Mouse (Mus musculus) testis, adult 2 months (tissue): ENCODE results near the gene P2ry14.

Experiments used
- CTCF ChIP-seq: fragments of 200-500 bp; IDR thresholded peaks from 2 replicates; pipeline ENCODE4 v1.5.1; 2012; ENCODE audit warnings: low read depth, mild to moderate bottlenecking, inconsistent platforms, low read length, moderate library complexity; ENCODE audit not compliant: control insufficient read depth, insufficient read depth, insufficient replicate concordance
- POLR2A ChIP-seq: fragments of 200-500 bp; IDR thresholded peaks from 2 replicates; pipeline ENCODE4 v1.6.1; 2012; ENCODE audit warnings: low read depth, mild to moderate bottlenecking, inconsistent platforms, low read length, moderate library complexity; ENCODE audit not compliant: control insufficient read depth

DNA sequence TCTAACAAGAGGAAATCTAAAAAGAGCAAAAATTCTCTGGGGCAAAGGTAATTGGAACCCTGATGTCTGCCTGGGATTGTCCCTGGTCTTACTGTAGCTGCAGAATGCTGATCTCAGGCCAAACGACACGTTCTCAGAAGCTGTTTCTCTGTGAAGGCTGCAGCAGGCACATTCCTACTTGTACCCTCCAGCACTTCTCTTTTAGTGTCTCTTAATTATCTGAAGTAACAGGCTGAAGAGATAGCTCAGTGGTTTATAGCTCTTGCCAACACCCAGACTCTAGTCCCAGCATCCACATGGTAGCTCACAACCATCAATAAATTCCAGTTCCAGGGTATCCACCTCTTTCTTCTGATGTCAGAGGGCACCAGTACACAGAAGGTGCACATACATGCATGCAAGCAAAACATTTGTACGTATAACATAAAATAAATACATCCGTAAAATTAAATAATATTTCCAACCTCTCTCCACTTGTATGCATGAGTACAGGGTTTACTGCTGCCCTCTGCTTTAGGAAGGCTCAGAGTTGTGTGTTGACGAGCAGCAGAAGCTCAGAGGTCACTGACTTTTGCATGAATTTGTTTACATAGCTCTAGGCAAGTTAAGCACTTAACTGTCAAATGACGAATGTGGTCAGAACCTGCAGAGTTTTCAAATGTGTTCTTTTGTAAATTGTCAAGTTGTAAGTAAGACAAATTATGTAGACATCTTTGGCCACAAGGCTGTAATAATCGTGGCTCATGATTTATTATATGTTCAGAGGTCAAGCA is 27.4 kb downstream of the P2ry14 start:
- TF ChIP-seq CTCF = no peak
- no peak for TF ChIP-seq POLR2A
